17 mouse cellular contexts compared by ENCODE assay signal in the genomic region with DNA sequence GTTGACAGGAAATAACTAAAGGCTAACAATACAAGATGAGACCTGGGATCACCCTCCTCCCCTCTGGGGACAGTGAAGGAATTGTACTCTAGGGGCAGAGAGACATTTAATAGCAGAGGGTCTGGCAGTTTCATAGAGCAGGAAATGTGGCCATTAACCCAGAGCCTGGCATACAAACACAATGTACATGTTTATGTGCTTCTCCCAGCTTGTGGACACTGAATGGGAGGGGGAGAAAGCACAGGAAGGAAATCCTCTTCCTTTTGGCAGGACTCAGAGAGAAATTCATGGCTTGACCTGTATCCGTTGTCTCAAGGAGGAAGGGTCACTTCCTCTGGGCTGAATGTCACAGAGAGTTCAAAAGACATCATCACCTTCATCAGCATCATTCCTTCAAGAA.
A peak's percentile ranks its signal among the peaks of the same experiment; 100 is the strongest.
DNase-seq lines count a peak whose midpoint lies in the region; ATAC-seq lines count a peak whose summit lies in the region.
"Had no signal": no experiment of that assay in that cellular context is flagged by ENCODE, and none has a peak within 500 bp of the region (broad histone marks: within the 10 kb centered on the region; RNA-seq: fewer than 3 reads in every experiment).

No protein-coding gene starts in this region.

- no peak overlapping the region for H3K27ac ChIP-seq in lung, embryonic 15.5 days
- H3K27ac ChIP-seq in kidney, embryonic 15.5 days = no peak overlapping the region
- H3K27ac ChIP-seq in embryonic facial prominence, embryonic 10.5 days (replicated peaks) = no peak overlapping the region
- H3K27ac ChIP-seq: forebrain, embryonic 15.5 days; hindbrain, embryonic 12.5 days; layer of hippocampus, adult 2 months; left cerebral cortex, adult 2 months; macrophage; midbrain, embryonic 12.5 days had no signal

- H3K9ac ChIP-seq in lung, embryonic 15.5 days = no peak overlapping the region
- no peak overlapping the region for H3K9ac ChIP-seq in kidney, embryonic 15.5 days
- H3K9ac ChIP-seq: forebrain, embryonic 15.5 days; hindbrain, embryonic 12.5 days; midbrain, embryonic 12.5 days had no signal

- 0 out of 2 replicates have a peak, but pooled peaks have one; percentile 57 for ATAC-seq in lung, embryonic 15.5 days (ENCODE audit: borderline replicate concordance, extremely low read depth, low FRiP score, low TSS enrichment)
- peak; percentile 56; the same call in 1 of the 2 replicates for ATAC-seq in kidney, embryonic 15.5 days (replicated peaks; ENCODE audit: low FRiP score)
- ATAC-seq: forebrain, embryonic 15.5 days; inflammation-experienced regulatory T-cells, adult 6 months had no signal

- no peaks in the 10 kb centered on the region for H3K36me3 ChIP-seq in lung, embryonic 15.5 days
- no peaks in the 10 kb centered on the region for H3K36me3 ChIP-seq in kidney, embryonic 15.5 days
- no peaks in the 10 kb centered on the region for H3K36me3 ChIP-seq in embryonic facial prominence, embryonic 10.5 days (replicated peaks)
- H3K36me3 ChIP-seq: forebrain, embryonic 15.5 days; hindbrain, embryonic 12.5 days; midbrain, embryonic 12.5 days had no signal

- H3K4me3 ChIP-seq in lung, embryonic 15.5 days = no peak overlapping the region
- H3K4me3 ChIP-seq in kidney, embryonic 15.5 days (replicated peaks) = no peak overlapping the region
- H3K4me3 ChIP-seq in embryonic facial prominence, embryonic 10.5 days = no peak overlapping the region
- H3K4me3 ChIP-seq: forebrain, embryonic 15.5 days; hindbrain, embryonic 12.5 days; layer of hippocampus, adult 2 months; left cerebral cortex, adult 2 months; midbrain, embryonic 12.5 days had no signal

- H3K9me3 ChIP-seq in lung, embryonic 15.5 days = no peaks in the 10 kb centered on the region
- no peaks in the 10 kb centered on the region for H3K9me3 ChIP-seq in kidney, embryonic 15.5 days (replicated peaks)
- no peaks in the 10 kb centered on the region for H3K9me3 ChIP-seq in embryonic facial prominence, embryonic 10.5 days
- H3K9me3 ChIP-seq: forebrain, embryonic 15.5 days; hindbrain, embryonic 12.5 days; midbrain, embryonic 12.5 days had no signal

- intact Hi-C loops in heart, postnatal 36 days (cut with DNase I) = loop anchor here (5.0 to 10.0 kb wide), 2 partner anchors 80 to 362 kb away; no protein-coding TSS in a partner anchor

- H3K4me1 ChIP-seq in lung, embryonic 15.5 days = peaks cover 17% of the 10 kb centered on the region
- H3K4me1 ChIP-seq in kidney, embryonic 15.5 days = no peaks in the 10 kb centered on the region; the same call in 1 of the 2 replicates
- no peaks in the 10 kb centered on the region for H3K4me1 ChIP-seq in embryonic facial prominence, embryonic 10.5 days
- H3K4me1 ChIP-seq: forebrain, embryonic 15.5 days; hindbrain, embryonic 12.5 days; midbrain, embryonic 12.5 days had no signal

- no peaks in the 10 kb centered on the region for H3K27me3 ChIP-seq in lung, embryonic 15.5 days
- no peaks in the 10 kb centered on the region for H3K27me3 ChIP-seq in kidney, embryonic 15.5 days
- no peaks in the 10 kb centered on the region for H3K27me3 ChIP-seq in embryonic facial prominence, embryonic 10.5 days (replicated peaks; ENCODE audit: low read depth, poor library complexity, severe bottlenecking)
- H3K27me3 ChIP-seq: forebrain, embryonic 15.5 days; hindbrain, embryonic 12.5 days; midbrain, embryonic 12.5 days had no signal

- WGBS in lung, embryonic 15.5 days = 35% methylated on average over 1 of the region's 1 CpGs
- WGBS in kidney, embryonic 15.5 days = 20% methylated on average over 1 of the region's 1 CpGs
- WGBS in embryonic facial prominence, embryonic 10.5 days = 29% methylated on average over 1 of the region's 1 CpGs

- DNase-seq in heart, adult 11 months = peak; percentile 84
- no peak for DNase-seq in heart, postnatal 36 days
- no peak for DNase-seq in lung, postnatal 36 days
- peak; percentile 18 to 25 for DNase-seq in lung, postnatal 4 days
- DNase-seq in layer of hippocampus, postnatal 14 days (ENCODE audit: low spot score in 2 of 2) = no peak
- no peak for DNase-seq in embryonic facial prominence, embryonic 10.5 days (ENCODE audit: low spot score)
- DNase-seq: cerebellum, postnatal 10 days; right cerebral cortex, postnatal 25 days had no signal

- H3K4me2 ChIP-seq in lung, embryonic 15.5 days = no peak overlapping the region
- no peak overlapping the region for H3K4me2 ChIP-seq in kidney, embryonic 15.5 days
- H3K4me2 ChIP-seq: forebrain, embryonic 15.5 days; hindbrain, embryonic 12.5 days; midbrain, embryonic 12.5 days had no signal

Comparison
In these comparisons a context has a peak if more than half of its experiments do, and no peak if none do; other contexts are left out.
1. DNase-seq: peak in heart, adult 11 months (single experiment) and lung, postnatal 4 days (2 of 2); none in heart, postnatal 36 days (0 of 2), lung, postnatal 36 days (single experiment), layer of hippocampus, postnatal 14 days (0 of 2) and embryonic facial prominence, embryonic 10.5 days (single experiment).